Mouse (Mus musculus) myocyte (in vitro differentiated cells): ENCODE data around the gene Ndufaf4.

ENCODE experiments used
- CEBPB ChIP-seq: IDR thresholded peaks from 2 replicates; pipeline ENCODE4 v1.6.1; 2011; ENCODE audit warnings: mild to moderate bottlenecking, moderate library complexity; ENCODE audit not compliant: poor library complexity, insufficient read depth, severe bottlenecking
- E2F4 ChIP-seq: IDR thresholded peaks from one replicate; pipeline ENCODE4 v1.6.1; 2011; ENCODE audit warnings: mild to moderate bottlenecking, control low read depth, moderate library complexity; ENCODE audit not compliant: insufficient read depth
- MAX ChIP-seq: IDR thresholded peaks from one replicate; pipeline ENCODE4 v1.6.1; 2011; ENCODE audit warnings: low read depth, mild to moderate bottlenecking, control low read depth
- MYOD1 ChIP-seq, 3 experiments: IDR thresholded peaks; one replicate each; pipeline ENCODE4 v1.6.1; 2011; ENCODE audit warnings: control low read depth in 2 of 3, low read depth in 2 of 3, mild to moderate bottlenecking in 2 of 3, moderate library complexity in 1 of 3; ENCODE audit not compliant: insufficient read length in 2 of 3, control insufficient read depth in 1 of 3
- MYOG ChIP-seq, 3 experiments: IDR thresholded peaks; one replicate each; pipeline ENCODE4 v1.6.1; 2011; ENCODE audit warnings: control low read depth in 2 of 3, low read depth in 2 of 3, mild to moderate bottlenecking in 2 of 3; ENCODE audit not compliant: insufficient read length in 2 of 3, control insufficient read depth in 1 of 3, insufficient read depth in 1 of 3
- POLR2A ChIP-seq: IDR thresholded peaks from one replicate; pipeline ENCODE4 v1.6.1; 2011; ENCODE audit warnings: low read depth, mild to moderate bottlenecking, control low read depth, moderate library complexity; ENCODE audit not compliant: insufficient read length
- SRF ChIP-seq: IDR thresholded peaks from one replicate; pipeline ENCODE4 v1.6.1; 2011; ENCODE audit warnings: low read depth; ENCODE audit not compliant: control insufficient read depth, insufficient read length
- TCF12 ChIP-seq: IDR thresholded peaks from one replicate; pipeline ENCODE4 v1.6.1; 2011; ENCODE audit warnings: mild to moderate bottlenecking, control low read depth; ENCODE audit not compliant: poor library complexity, insufficient read depth, severe bottlenecking
- TCF3 ChIP-seq: IDR thresholded peaks from one replicate; pipeline ENCODE4 v1.6.1; 2011; ENCODE audit warnings: low read depth, control low read depth; ENCODE audit not compliant: insufficient read length
- USF1 ChIP-seq: IDR thresholded peaks from one replicate; pipeline ENCODE4 v1.6.1; 2011; ENCODE audit warnings: low read depth, mild to moderate bottlenecking, control low read depth, moderate library complexity

GRCm38 (mm10) chr4:24899146-24899545 is 1.3 kb downstream of the Ndufaf4 start:
- TF ChIP-seq MYOG (IDR thresholded peaks at IDR 0.05; ENCODE audit: control insufficient read depth in 1 of 3, insufficient read depth in 1 of 3, insufficient read length in 2 of 3, low read depth in 2 of 3) (no peak), POLR2A (no peak), E2F4 (no peak), USF1 (no peak), MAX (no peak), MYOD1 (IDR thresholded peaks at IDR 0.05; ENCODE audit: control insufficient read depth in 1 of 3, insufficient read length in 2 of 3, low read depth in 2 of 3) (no peak), CEBPB (no peak), TCF12 (no peak), TCF3 (no peak), SRF (no peak)
